Mouse (Mus musculus): ENCODE measurements around the gene Crkl.

Gene Crkl

GRCm38 (mm10) chr16:17451541-17452372, at the start of gene Crkl:
Gene Crkl (plus strand): TSS chr16:17451987.
- DNase-seq = peak; percentile 99

- DNase-seq = no peak
Measured at GRCm38 (mm10) chr16:17402855-17403254, 48.9 kb upstream of the Crkl start.

DNA sequence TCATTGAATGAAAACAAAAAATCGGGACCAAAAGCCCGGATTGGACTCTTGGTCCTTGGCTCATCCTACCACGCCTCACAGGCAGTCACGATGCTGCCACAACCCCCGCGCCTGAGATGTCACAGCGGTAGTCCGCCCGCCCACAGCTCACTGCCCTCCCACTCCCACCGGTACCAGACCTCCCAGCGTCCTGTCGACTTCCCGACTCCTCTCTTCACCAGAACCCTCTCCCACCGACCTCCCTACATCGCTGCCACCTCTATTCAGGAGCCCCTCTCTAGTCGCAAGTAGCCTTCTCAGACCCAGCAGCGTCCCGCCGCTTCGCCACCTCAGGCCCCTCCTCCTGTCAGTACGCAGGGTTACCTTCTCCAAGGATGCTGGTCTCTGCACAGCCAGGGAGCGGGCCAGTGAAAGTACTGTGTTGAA, 46.5 kb upstream of the Crkl start:
- no peak for DNase-seq

- peak; percentile 100 for DNase-seq
Measured at GRCm38 (mm10) chr16:17405736-17406443, 45.9 kb upstream of the Crkl start, which contains the start of the genes Snap29 and Pi4ka. Gene Snap29 (plus strand): TSS chr16:17405986. Gene Pi4ka (minus strand): TSS chr16:17406314.

GRCm38 (mm10) chr16:17406512-17407231, 45.1 kb upstream of the Crkl start:
- DNase-seq = peak; percentile 35

GRCm38 (mm10) chr16:17409046-17409445, 42.7 kb upstream of the Crkl start:
- no peak for DNase-seq

DNA sequence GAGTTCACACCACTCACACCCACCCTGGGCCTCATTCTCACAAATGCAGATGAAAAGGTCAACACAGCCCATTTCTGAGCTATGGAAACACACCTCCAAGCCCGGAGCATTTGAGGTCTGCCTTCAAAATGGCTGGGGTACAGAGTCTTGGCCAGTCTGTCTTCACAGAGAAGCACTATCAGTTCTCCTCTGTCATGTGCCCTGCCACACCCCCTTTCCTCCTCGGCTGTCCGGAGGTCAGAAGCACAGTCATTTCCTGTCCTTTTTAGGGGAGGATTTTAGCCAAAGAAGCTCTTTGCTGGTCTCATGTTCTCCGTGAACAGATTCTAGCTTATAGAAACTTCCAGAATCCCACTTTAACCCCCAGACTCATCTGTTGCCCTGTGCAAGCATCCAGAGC, 41.6 kb upstream of the Crkl start:
- DNase-seq = no peak

GRCm38 (mm10) chr16:17423021-17423420, 28.8 kb upstream of the Crkl start:
- no peak for DNase-seq

DNA sequence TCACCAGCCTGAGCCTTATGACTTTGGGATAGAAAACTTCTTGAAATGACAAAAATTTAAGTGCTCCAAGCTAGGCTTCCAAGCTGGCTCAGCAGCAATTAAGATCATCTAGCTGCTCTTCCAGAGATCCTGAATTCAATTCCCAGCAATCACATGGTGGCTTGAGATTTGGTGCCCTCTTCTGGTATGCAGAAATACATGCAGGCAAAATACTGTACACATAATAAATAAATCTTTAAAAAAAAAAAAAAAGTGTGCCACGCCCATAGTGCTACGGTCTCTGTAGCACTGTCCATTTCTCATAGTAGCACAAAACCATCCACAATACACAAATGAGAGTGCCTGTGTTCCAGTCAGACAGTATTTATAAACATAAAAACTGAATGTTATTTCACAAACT, 19.2 kb upstream of the Crkl start:
- no peak for DNase-seq

- peak; percentile 67 for DNase-seq
Measured at GRCm38 (mm10) chr16:17452373-17452715, 557 bp downstream of the Crkl start.

GRCm38 (mm10) chr16:17456901-17457300, 5.1 kb downstream of the Crkl start:
- DNase-seq = no peak

- DNase-seq = no peak
Measured at GRCm38 (mm10) chr16:17460254-17460653, 8.5 kb downstream of the Crkl start.

- DNase-seq = no peak
Measured at GRCm38 (mm10) chr16:17461596-17461995, 9.8 kb downstream of the Crkl start.

DNA sequence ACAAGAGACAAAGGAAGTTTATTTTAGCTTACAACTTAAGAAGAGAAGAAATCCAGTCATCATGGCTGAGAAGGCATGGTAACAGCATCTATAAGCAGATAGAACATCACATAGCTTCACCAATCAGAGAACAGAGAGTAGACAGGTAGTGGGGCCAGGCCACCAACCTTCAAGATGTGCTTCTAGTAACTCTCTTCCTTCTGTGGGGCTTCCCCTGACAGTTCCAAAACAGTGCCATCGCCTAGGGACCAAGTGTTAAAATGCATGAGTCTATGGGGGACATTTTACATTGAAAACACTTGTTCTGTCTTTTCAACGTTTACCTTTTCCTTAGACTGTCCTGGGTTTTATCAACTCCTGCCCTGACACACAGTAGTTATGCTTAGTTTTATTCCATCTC, 11.4 kb downstream of the Crkl start:
- DNase-seq = no peak

- no peak for DNase-seq
Measured at GRCm38 (mm10) chr16:17466875-17467663, 15.3 kb downstream of the Crkl start.

DNA sequence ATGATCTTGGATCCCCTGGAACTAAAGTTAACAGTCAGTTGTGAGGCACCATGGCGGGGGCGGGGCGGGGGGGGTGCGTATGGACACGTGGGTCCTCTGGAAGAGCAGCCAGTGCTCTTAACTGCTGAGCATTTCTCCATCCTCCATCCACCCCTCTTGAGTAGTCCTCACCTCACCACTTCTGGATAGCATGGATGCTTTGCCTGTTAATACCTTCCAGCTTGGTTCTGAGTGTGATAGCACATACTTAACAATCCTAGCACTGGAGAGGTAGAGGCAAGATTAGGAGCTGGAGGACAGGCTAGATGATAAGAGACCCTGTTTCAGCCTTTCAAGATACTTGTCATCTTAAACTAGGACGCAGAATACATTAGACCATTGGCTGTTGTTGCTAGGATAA, 20.7 kb downstream of the Crkl start:
- no peak for DNase-seq

- DNase-seq = peak; percentile 42
Measured at GRCm38 (mm10) chr16:17474091-17474490, 22.3 kb downstream of the Crkl start.

DNA sequence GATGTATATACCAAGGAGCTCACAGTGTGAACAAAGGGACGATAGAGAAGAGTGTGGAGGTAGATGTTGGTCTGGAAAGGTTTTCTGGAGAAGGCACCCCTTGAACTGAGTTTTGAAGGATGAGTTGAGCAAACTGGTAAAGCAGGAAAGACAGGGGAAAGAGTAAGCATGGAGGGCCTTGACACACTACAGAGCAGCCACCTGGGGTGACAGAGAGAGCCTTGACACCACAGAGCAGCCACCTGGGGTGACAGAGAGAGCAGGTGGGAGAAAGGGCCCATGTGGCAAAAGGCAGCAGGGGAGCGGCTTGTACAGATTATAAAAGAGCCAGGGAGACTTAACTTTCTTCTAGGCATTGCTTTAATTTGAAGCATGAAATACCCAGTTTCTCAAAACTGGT, 23.0 kb downstream of the Crkl start:
- no peak for DNase-seq

- no peak for DNase-seq
Measured at GRCm38 (mm10) chr16:17475326-17475725, 23.5 kb downstream of the Crkl start.

DNA sequence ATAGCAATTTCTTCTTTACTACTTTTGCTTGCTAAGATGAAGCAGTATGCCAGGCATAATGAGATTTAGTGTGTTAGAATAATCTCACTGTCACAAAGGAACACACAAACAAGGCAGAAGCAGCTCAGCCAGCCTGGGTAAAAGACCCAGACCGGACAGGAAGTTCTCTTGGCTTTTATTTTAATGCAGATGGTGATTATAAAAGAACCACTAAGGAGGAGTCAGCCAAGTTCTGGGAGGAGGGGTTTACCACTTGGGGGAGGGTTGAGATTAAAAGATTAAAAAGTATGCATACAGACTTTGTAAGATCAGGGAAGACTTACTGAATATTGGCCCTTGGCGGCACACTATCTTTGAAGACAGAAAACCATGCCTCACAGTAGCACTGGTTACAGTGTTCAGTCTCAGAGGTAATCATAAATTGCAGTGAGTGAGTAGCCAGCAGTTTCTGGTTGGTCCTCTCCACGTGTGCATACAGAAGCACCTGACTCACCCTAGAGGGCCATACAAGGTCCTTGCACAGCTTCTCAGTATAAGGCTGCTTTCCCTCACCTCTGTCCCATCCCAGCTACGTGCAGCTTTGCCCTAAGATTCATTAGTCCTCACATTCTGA, 26.6 kb downstream of the Crkl start:
- DNase-seq = no peak

DNA sequence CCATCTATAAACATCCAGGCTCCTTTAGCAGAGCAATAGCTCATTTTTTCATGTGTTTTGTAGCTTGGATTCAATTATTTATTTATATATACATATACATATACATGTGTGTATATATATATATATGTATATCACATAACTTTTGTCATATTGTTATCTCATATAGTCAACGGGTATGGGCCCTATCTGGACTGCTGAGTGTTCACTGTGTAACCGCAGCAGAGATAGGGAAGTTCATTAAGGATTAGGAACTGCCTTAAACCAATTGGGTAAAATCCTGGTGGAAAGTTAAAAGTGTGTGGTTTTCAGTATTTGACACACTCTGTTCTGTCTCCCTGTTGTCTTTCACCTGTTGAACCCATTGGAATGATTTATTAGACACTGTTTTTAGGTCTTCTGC, 29.7 kb downstream of the Crkl start:
- no peak for DNase-seq

GRCm38 (mm10) chr16:17486505-17486904, 34.7 kb downstream of the Crkl start:
- no peak for DNase-seq
